Mouse (Mus musculus) limb, embryonic 10.5 days (tissue): ENCODE measurements around the gene Zmynd8. TPM values are rescaled to one million over a fixed set of nuclear protein-coding genes. Genes with fewer than 3 reads are reported as not detected.

Source experiments
- DNase-seq: peaks from one replicate; pipeline ENCODE4 v3.0.0-alpha.2; 2017; ENCODE audit warnings: low spot score
- H3K27ac ChIP-seq: fragments of 300-500 bp; sonication (generic); 2 replicates; pipeline ENCODE4 v1.5.1; 2016; ENCODE audit warnings: mild to moderate bottlenecking
- H3K27me3 ChIP-seq: fragments of 300-500 bp; sonication (generic); 2 replicates; pipeline ENCODE4 v1.6.1; 2016; ENCODE audit warnings: low read depth, mild to moderate bottlenecking; ENCODE audit not compliant: poor library complexity, severe bottlenecking
- H3K36me3 ChIP-seq: fragments of 300-500 bp; sonication (generic); 2 replicates; pipeline ENCODE4 v1.6.1; 2016; ENCODE audit warnings: mild to moderate bottlenecking, moderate library complexity
- H3K4me1 ChIP-seq: fragments of 300-500 bp; sonication (generic); 2 replicates; pipeline ENCODE4 v1.6.1; 2016
- H3K4me3 ChIP-seq: fragments of 300-500 bp; sonication (generic); 2 replicates; pipeline ENCODE4 v1.5.1; 2016; ENCODE audit warnings: mild to moderate bottlenecking, moderate library complexity
- H3K9me3 ChIP-seq: fragments of 300-500 bp; sonication (generic); replicated peaks from 2 replicates; pipeline ENCODE4 v1.6.1; 2016; ENCODE audit warnings: mild to moderate bottlenecking
- WGBS: fragments of 180-500 bp; shearing (Covaris S2); methylation state at CpG from one replicate; pipeline ENCODE4 v1.1.7; 2016; 5-methylcytosine and 5-hydroxymethylcytosine counted together
- polyA plus RNA-seq: library from polyadenylated mRNA; unstranded; fragments of >200 nt; fragmentation: Nextera tagmentation; extraction: Ambion mirVana; gene quantifications from 2 replicates; pipeline ENCODE4 v1.2.1, GENCODE M21; 2016

Zmynd8 gene
- polyA plus RNA-seq, 1 experiment from 2014 or later = 59.5 TPM

GRCm38 (mm10) chr2:165828770-165829169 is 70.0 kb downstream of the Zmynd8 start:
- Histone ChIP-seq H3K27ac (no peak overlapping the region), H3K36me3 (peaks cover 98% of the 10 kb centered on the region), H3K27me3 (no peaks in the 10 kb centered on the region), H3K4me3 (no peak overlapping the region), H3K9me3 (no peaks in the 10 kb centered on the region), H3K4me1 (peaks cover 18% of the 10 kb centered on the region)
- no peak for DNase-seq
- 93% methylated on average over 12 of the region's 12 CpGs for WGBS

GRCm38 (mm10) chr2:165825964-165826712 is 72.7 kb downstream of the Zmynd8 start:
- 0 out of 2 replicates have a peak overlapping the region, but pooled peaks have one; percentile 9 for H3K27ac ChIP-seq
- H3K4me1 ChIP-seq = peaks cover 18% of the 10 kb centered on the region
- H3K36me3 ChIP-seq = peaks cover 98% of the 10 kb centered on the region
- no peak overlapping the region for H3K4me3 ChIP-seq
- H3K27me3 ChIP-seq = no peaks in the 10 kb centered on the region
- 83% methylated on average over 10 of the region's 10 CpGs for WGBS
- no peaks in the 10 kb centered on the region for H3K9me3 ChIP-seq
- peak; percentile 55 for DNase-seq

- Histone ChIP-seq H3K9me3 (no peaks in the 10 kb centered on the region), H3K27me3 (no peaks in the 10 kb centered on the region), H3K4me3 (no peak overlapping the region), H3K4me1 (peaks cover 18% of the 10 kb centered on the region), H3K36me3 (peaks cover 98% of the 10 kb centered on the region), H3K27ac (peak overlapping the region; percentile 25; the same call in 1 of the 2 replicates)
- no peak for DNase-seq
- WGBS = 93% methylated on average over 17 of the region's 17 CpGs
These were observed 73.4 kb downstream of the Zmynd8 start for GRCm38 (mm10) chr2:165825261-165825900.

GRCm38 (mm10) chr2:165824826-165825225 is 74.0 kb downstream of the Zmynd8 start:
- no peak for DNase-seq

GRCm38 (mm10) chr2:165822478-165822877 is 76.3 kb downstream of the Zmynd8 start:
- Histone ChIP-seq H3K27me3 (no peaks in the 10 kb centered on the region), H3K36me3 (peaks cover 98% of the 10 kb centered on the region), H3K4me1 (peaks cover 18% of the 10 kb centered on the region), H3K4me3 (no peak overlapping the region), H3K27ac (no peak overlapping the region), H3K9me3 (no peaks in the 10 kb centered on the region)
- WGBS = 95% methylated on average over 15 of the region's 15 CpGs
- DNase-seq = no peak

More at GRCm38 (mm10) chr2:165824826-165825225, 74.0 kb downstream of the Zmynd8 start:
- H3K36me3 ChIP-seq = peaks cover 98% of the 10 kb centered on the region
- WGBS = 89% methylated on average over 10 of the region's 10 CpGs
- no peaks in the 10 kb centered on the region for H3K9me3 ChIP-seq
- peaks cover 18% of the 10 kb centered on the region for H3K4me1 ChIP-seq
- H3K27me3 ChIP-seq = no peaks in the 10 kb centered on the region
- H3K27ac ChIP-seq = no peak overlapping the region
- no peak overlapping the region for H3K4me3 ChIP-seq

GRCm38 (mm10) chr2:165821671-165822070 is 77.1 kb downstream of the Zmynd8 start:
- H3K4me3 ChIP-seq = no peak overlapping the region
- H3K9me3 ChIP-seq = no peaks in the 10 kb centered on the region
- H3K4me1 ChIP-seq = peaks cover 15% of the 10 kb centered on the region
- 92% methylated on average over 12 of the region's 12 CpGs for WGBS
- H3K36me3 ChIP-seq = peaks cover 98% of the 10 kb centered on the region
- no peaks in the 10 kb centered on the region for H3K27me3 ChIP-seq
- H3K27ac ChIP-seq = no peak overlapping the region
- no peak for DNase-seq

GRCm38 (mm10) chr2:165820504-165821095 is 78.2 kb downstream of the Zmynd8 start:
- no peak overlapping the region for H3K4me3 ChIP-seq
- no peak overlapping the region for H3K27ac ChIP-seq

GRCm38 (mm10) chr2:165820073-165820472 is 78.7 kb downstream of the Zmynd8 start:
- Histone ChIP-seq H3K9me3 (no peaks in the 10 kb centered on the region), H3K27ac (no peak overlapping the region), H3K36me3 (peaks cover 98% of the 10 kb centered on the region), H3K27me3 (no peaks in the 10 kb centered on the region), H3K4me1 (peaks cover 2% of the 10 kb centered on the region), H3K4me3 (no peak overlapping the region)
- DNase-seq = no peak
- WGBS = 89% methylated on average over 3 of the region's 3 CpGs

More at GRCm38 (mm10) chr2:165820504-165821095, 78.2 kb downstream of the Zmynd8 start:
- WGBS = 86% methylated on average over 15 of the region's 15 CpGs
- no peaks in the 10 kb centered on the region for H3K9me3 ChIP-seq
- H3K36me3 ChIP-seq = peaks cover 98% of the 10 kb centered on the region
- H3K4me1 ChIP-seq = peaks cover 6% of the 10 kb centered on the region
- no peaks in the 10 kb centered on the region for H3K27me3 ChIP-seq
- no peak for DNase-seq

GRCm38 (mm10) chr2:165818985-165819948 is 79.5 kb downstream of the Zmynd8 start:
- no peaks in the 10 kb centered on the region for H3K27me3 ChIP-seq
- H3K27ac ChIP-seq = no peak overlapping the region
- WGBS = 84% methylated on average over 10 of the region's 10 CpGs
- H3K9me3 ChIP-seq = no peaks in the 10 kb centered on the region
- DNase-seq = peak; percentile 72
- H3K36me3 ChIP-seq = peaks cover 98% of the 10 kb centered on the region
- H3K4me1 ChIP-seq = no peaks in the 10 kb centered on the region
- no peak overlapping the region for H3K4me3 ChIP-seq

- Histone ChIP-seq H3K36me3 (peaks cover 98% of the 10 kb centered on the region), H3K27me3 (no peaks in the 10 kb centered on the region), H3K4me3 (no peak overlapping the region), H3K27ac (no peak overlapping the region), H3K4me1 (no peaks in the 10 kb centered on the region), H3K9me3 (no peaks in the 10 kb centered on the region)
- DNase-seq = no peak
- WGBS = 94% methylated on average over 6 of the region's 6 CpGs
These were observed 80.2 kb downstream of the Zmynd8 start for GRCm38 (mm10) chr2:165818570-165818969.

- Histone ChIP-seq H3K4me3 (no peak overlapping the region), H3K36me3 (peaks cover 98% of the 10 kb centered on the region), H3K27me3 (no peaks in the 10 kb centered on the region), H3K4me1 (no peaks in the 10 kb centered on the region), H3K9me3 (no peaks in the 10 kb centered on the region), H3K27ac (no peak overlapping the region)
- DNase-seq = no peak
- 97% methylated on average over 10 of the region's 10 CpGs for WGBS
These were observed 81.4 kb downstream of the Zmynd8 start for GRCm38 (mm10) chr2:165817437-165817836.
